Mouse (Mus musculus): ENCODE measurements around the gene Sinhcaf.

DNA sequence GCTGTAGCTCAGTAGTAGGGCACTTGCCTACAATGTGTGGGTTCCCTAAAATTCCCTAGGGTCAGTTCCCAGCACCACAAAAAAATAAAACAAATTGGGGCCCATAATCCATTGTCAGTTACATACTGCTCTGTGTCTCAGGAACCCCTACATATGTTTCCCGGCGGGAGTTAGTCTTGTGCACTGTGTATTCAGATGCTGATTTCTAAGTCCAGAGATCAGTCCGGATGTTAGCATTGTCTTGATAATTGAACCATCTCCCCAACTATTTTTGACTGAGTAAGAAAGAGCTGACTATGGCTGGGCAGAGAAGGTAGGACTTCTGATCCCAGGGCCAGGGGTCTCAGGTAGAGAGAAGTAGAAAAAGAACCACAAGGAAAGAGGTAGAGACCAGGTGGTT, 10.8 kb upstream of the Sinhcaf start:
- TF ChIP-seq CTCF (IDR thresholded peaks at IDR 0.05; ENCODE audit: low read depth) (no peak), EP300 (optimal IDR thresholded peaks at IDR 0.05) (no peak)

Measured in stomach, postnatal 0 days (tissue).